Mouse (Mus musculus): ENCODE measurements around the gene Serpinb9b. TPM values are rescaled to one million over a fixed set of nuclear protein-coding genes. Genes with fewer than 3 reads are reported as not detected.
"Not testable (repeated sequence)": the region's sequence is repeated elsewhere in the genome, so short reads cannot be mapped to it uniquely, and the experiment has no call there.

The Serpinb9b gene
- polyA plus RNA-seq, 1 experiment: not detected

DNA sequence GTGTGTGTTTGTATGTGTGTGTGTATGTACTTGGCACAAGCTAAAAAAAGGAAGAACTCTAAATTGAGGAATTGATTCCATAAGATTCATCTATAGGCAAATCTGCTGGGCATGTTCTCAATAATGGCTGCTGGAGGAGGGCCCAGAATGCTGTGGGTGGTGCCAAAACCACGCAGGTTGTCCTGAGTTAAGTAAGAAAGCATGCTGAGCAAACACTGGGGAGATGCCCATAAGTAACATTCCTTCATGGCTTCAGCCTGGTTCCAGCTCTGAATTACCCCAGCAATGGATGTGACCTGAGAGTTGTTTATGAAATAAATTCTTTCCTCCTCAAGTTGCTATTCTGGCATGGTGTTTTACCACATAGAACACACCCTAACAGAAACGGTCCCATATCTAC lies 13.9 kb upstream of the Serpinb9b start:
- WGBS: 50% methylated on average over 2 of the region's 2 CpGs
- Histone ChIP-seq H3K4me3 (ENCODE audit: low read depth, low read length) (no peak overlapping the region), H3K36me3 (ENCODE audit: control insufficient read depth, insufficient read depth, low read length) (peaks cover 4% of the 10 kb centered on the region; the same call in 1 of the 2 replicates), H3K27ac (ENCODE audit: insufficient read depth, low read depth, low read length) (no peak overlapping the region), H3K27me3 (ENCODE audit: control insufficient read depth, insufficient read depth, low read length) (no peaks in the 10 kb centered on the region), H3K4me1 (ENCODE audit: control insufficient read depth, insufficient read depth, insufficient read length, low read length) (no peaks in the 10 kb centered on the region)
- TF ChIP-seq CTCF (IDR thresholded peaks at IDR 0.05; ENCODE audit: extremely low read depth, insufficient read length, insufficient replicate concordance, low read depth, low read length) (no peak), POLR2A (IDR thresholded peaks at IDR 0.05; ENCODE audit: low read depth, low read length) (no peak)

DNA sequence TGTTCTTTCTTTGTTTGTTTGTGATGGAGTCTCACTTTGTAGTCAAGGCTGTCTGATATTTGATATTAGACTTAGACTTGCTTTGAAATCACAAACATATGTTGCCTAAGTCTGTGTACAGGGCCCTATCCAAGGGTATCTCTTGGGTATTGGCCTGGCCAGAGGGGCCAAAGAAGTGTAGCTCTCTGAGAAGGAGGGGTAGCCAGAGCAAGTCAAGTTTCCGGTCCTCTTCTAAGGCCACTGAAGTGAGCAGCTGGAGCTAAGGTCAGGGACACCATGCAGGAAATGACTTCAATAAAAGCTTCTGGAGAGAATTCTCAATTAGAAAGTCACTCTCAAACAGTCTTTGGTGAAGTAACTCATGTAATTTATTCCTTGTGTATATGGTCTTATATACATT lies 4.8 kb upstream of the Serpinb9b start:
- Histone ChIP-seq H3K4me1 (ENCODE audit: control insufficient read depth, insufficient read depth, insufficient read length, low read length) (no peaks in the 10 kb centered on the region), H3K4me3 (ENCODE audit: low read depth, low read length) (no peak overlapping the region), H3K27ac (ENCODE audit: insufficient read depth, low read depth, low read length) (no peak overlapping the region), H3K36me3 (ENCODE audit: control insufficient read depth, insufficient read depth, low read length) (no peaks in the 10 kb centered on the region), H3K27me3 (ENCODE audit: control insufficient read depth, insufficient read depth, low read length) (no peaks in the 10 kb centered on the region; the same call in 1 of the 2 replicates)
- TF ChIP-seq CTCF (IDR thresholded peaks at IDR 0.05; ENCODE audit: extremely low read depth, insufficient read length, insufficient replicate concordance, low read depth, low read length): no peak
- TF ChIP-seq POLR2A (IDR thresholded peaks at IDR 0.05; ENCODE audit: low read depth, low read length): no peak
- 68% methylated on average over 1 of the region's 1 CpGs for WGBS

DNA sequence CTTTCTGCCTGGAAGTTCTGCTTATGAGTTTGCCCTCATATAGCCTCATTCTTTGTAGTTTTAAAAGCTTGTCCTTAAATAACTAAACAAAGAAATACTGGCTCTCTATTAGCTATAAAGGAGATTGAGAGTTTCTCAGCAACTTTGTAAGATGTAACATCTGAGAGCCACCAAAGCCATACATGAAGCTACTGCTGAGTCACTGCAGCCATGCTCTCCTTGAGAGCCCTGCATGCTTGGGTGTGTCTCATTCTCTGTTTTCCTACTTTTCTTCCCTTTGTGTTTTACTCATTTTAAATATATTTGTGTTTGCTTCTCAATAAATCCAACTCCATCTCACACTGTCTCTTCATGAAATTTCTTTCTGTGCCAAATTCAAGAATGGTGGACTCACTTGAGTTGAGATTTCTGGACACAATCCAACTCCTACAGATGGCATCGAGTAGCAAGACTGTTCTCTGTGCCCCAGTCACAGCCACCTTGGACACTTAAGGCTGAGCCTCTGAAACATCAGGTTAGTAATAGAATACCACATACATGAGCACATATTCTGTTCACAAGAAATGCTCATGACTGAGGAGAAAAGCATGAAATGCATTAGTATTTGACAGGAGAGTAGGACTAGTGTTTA lies 674 bp upstream of the Serpinb9b start:
- Histone ChIP-seq H3K4me1 (ENCODE audit: control insufficient read depth, insufficient read depth, insufficient read length, low read length) (no peaks in the 10 kb centered on the region), H3K27ac (ENCODE audit: insufficient read depth, low read depth, low read length) (no peak overlapping the region), H3K4me3 (ENCODE audit: low read depth, low read length) (no peak overlapping the region), H3K27me3 (ENCODE audit: control insufficient read depth, insufficient read depth, low read length) (no peaks in the 10 kb centered on the region; the same call in 1 of the 2 replicates), H3K36me3 (ENCODE audit: control insufficient read depth, insufficient read depth, low read length) (no peaks in the 10 kb centered on the region)
- TF ChIP-seq POLR2A (IDR thresholded peaks at IDR 0.05; ENCODE audit: low read depth, low read length): no peak
- TF ChIP-seq CTCF (IDR thresholded peaks at IDR 0.05; ENCODE audit: extremely low read depth, insufficient read length, insufficient replicate concordance, low read depth, low read length): no peak
- WGBS: 37% methylated on average over 1 of the region's 1 CpGs

- WGBS: 22% methylated on average over 2 of the region's 2 CpGs
- no peaks in the 10 kb centered on the region for H3K36me3 ChIP-seq (ENCODE audit: control insufficient read depth, insufficient read depth, low read length)
- H3K4me1 ChIP-seq (ENCODE audit: control insufficient read depth, insufficient read depth, insufficient read length, low read length): no peaks in the 10 kb centered on the region
- no peaks in the 10 kb centered on the region; the same call in 1 of the 2 replicates for H3K27me3 ChIP-seq (ENCODE audit: control insufficient read depth, insufficient read depth, low read length)
- no peak overlapping the region for H3K4me3 ChIP-seq (ENCODE audit: low read depth, low read length)
- no peak overlapping the region for H3K27ac ChIP-seq (ENCODE audit: insufficient read depth, low read depth, low read length)
- no peak for TF ChIP-seq CTCF (IDR thresholded peaks at IDR 0.05; ENCODE audit: extremely low read depth, insufficient read length, insufficient replicate concordance, low read depth, low read length)
- TF ChIP-seq POLR2A (IDR thresholded peaks at IDR 0.05; ENCODE audit: low read depth, low read length): no peak
These were observed 930 bp downstream of the Serpinb9b start for GRCm38 (mm10) chr13:33028146-33028545.

DNA sequence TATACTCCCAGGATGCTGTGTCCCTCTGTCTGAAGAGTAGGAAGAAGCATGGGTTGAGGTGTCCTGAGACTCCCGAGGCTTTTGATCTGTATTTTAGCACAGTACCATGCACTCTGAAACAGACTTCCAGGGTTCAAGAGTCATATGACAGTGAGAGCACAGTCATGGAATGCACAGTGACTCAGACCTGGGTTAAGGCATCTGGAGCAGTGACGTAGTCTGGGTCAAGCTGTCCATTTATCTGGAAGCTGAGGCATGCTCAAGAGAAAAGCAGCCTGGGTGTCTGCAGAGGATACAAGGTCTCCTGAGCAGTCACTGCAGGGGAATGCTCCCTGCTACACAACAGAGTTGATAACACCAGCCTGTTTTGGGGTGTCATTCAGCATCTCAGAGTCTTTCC lies 1.3 kb downstream of the Serpinb9b start:
- Histone ChIP-seq H3K27me3 (ENCODE audit: control insufficient read depth, insufficient read depth, low read length) (no peaks in the 10 kb centered on the region; the same call in 1 of the 2 replicates), H3K27ac (ENCODE audit: insufficient read depth, low read depth, low read length) (no peak overlapping the region), H3K36me3 (ENCODE audit: control insufficient read depth, insufficient read depth, low read length) (no peaks in the 10 kb centered on the region), H3K4me1 (ENCODE audit: control insufficient read depth, insufficient read depth, insufficient read length, low read length) (no peaks in the 10 kb centered on the region), H3K4me3 (ENCODE audit: low read depth, low read length) (no peak overlapping the region)
- no peak for TF ChIP-seq CTCF (IDR thresholded peaks at IDR 0.05; ENCODE audit: extremely low read depth, insufficient read length, insufficient replicate concordance, low read depth, low read length)
- TF ChIP-seq POLR2A (IDR thresholded peaks at IDR 0.05; ENCODE audit: low read depth, low read length): no peak
- WGBS: 59% methylated on average over 2 of the region's 2 CpGs

- H3K4me3 ChIP-seq (ENCODE audit: low read depth, low read length); H3K36me3 ChIP-seq (ENCODE audit: control insufficient read depth, insufficient read depth, low read length); H3K27ac ChIP-seq (ENCODE audit: insufficient read depth, low read depth, low read length); H3K4me1 ChIP-seq (ENCODE audit: control insufficient read depth, insufficient read depth, insufficient read length, low read length); H3K27me3 ChIP-seq (ENCODE audit: control insufficient read depth, insufficient read depth, low read length): not testable (repeated sequence)
- 77% methylated on average over 2 of the region's 2 CpGs for WGBS
These were observed 2.3 kb downstream of the Serpinb9b start for GRCm38 (mm10) chr13:33029478-33029877.

DNA sequence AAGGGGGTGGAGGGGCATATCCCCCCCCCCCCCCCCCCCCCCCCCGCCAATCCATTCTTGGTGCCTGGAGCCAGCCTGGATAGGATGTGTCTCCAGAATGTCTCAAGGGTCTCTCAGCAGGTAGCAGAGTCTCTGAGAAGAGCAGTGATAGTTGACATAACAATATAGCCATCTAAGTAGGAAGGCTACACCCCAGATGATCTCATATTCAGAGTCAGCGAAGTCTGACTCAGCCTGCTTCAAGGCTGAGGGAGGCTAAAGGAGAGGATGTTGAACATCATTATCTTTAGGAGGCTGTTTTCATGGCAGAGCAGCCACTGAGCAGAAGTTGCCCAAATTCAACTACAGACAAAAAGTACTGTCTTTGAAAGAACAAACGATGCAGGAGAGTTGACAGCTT lies 3.1 kb downstream of the Serpinb9b start:
- WGBS: 71% methylated on average over 3 of the region's 3 CpGs
- H3K27ac ChIP-seq (ENCODE audit: insufficient read depth, low read depth, low read length): no peak overlapping the region
- no peaks in the 10 kb centered on the region for H3K36me3 ChIP-seq (ENCODE audit: control insufficient read depth, insufficient read depth, low read length)
- no peaks in the 10 kb centered on the region for H3K4me1 ChIP-seq (ENCODE audit: control insufficient read depth, insufficient read depth, insufficient read length, low read length)
- no peaks in the 10 kb centered on the region; the same call in 1 of the 2 replicates for H3K27me3 ChIP-seq (ENCODE audit: control insufficient read depth, insufficient read depth, low read length)
- no peak for TF ChIP-seq POLR2A (IDR thresholded peaks at IDR 0.05; ENCODE audit: low read depth, low read length)
- TF ChIP-seq CTCF (IDR thresholded peaks at IDR 0.05; ENCODE audit: extremely low read depth, insufficient read length, insufficient replicate concordance, low read depth, low read length): no peak
- H3K4me3 ChIP-seq (ENCODE audit: low read depth, low read length): no peak overlapping the region

Measured in small intestine, adult 2 months (tissue).